Mouse (Mus musculus) left cerebral cortex, adult 8-10 months (tissue): ENCODE measurements around the gene Slc25a17. TPM values are rescaled to one million over a fixed set of nuclear protein-coding genes. Genes with fewer than 3 reads are reported as not detected.
A peak's percentile ranks its signal among the peaks of the same experiment; 100 is the strongest.

ENCODE experiments used
- DNase-seq, 2 experiments: peaks; one replicate each; pipeline ENCODE4 v3.0.0; 2022; ENCODE audit warnings: low spot score in 2 of 2
- total RNA-seq, 4 experiments: library from RNA; stranded (reverse); gene quantifications; 2 replicates each; pipeline ENCODE4 v1.2.4; 2022

The Slc25a17 gene
- total RNA-seq, 4 experiments from 2014 or later: 41.6 to 50.4 (median 43.6) TPM

GRCm38 (mm10) chr15:81355146-81355761 lies 5.4 kb downstream of the Slc25a17 start:
- no peak for DNase-seq

DNA sequence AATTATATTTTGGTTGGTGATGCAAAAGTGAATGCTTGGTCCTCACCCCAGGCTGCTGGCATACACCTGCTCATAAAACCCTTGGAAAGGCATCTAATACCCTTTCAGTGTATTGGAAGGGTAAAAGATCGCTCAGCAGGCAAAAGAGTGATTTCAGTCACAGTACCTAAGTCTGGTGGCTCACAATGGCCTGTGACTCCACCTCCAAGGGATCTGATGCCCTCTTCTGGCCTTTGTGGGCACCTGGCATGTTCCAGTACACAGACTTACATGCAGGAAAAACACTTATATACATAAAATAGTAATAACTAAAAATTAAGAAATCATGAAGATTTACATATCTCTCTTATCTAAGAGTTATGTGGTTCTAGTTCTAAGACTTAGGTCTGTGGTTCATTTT lies 8.0 kb downstream of the Slc25a17 start:
- DNase-seq: no peak

DNA sequence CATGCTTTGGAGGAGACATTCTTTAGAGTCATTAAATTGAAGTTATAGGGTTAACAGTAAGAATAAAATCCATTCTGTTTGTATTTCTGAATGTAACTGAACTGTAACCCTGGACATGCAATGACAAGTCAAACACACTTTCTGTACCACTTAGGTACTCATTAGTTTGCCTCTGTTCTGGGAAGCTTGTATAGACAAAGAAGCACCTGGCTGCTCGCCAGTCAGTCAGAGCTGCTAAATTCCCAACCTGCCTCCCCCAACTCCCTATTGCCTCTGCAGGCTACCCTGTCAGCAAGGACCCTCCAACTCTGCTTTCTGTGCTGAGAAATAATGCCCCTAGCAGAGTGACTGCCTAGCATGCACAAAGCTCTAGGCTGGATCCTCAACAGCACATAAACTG lies 10.2 kb downstream of the Slc25a17 start:
- no peak for DNase-seq

DNA sequence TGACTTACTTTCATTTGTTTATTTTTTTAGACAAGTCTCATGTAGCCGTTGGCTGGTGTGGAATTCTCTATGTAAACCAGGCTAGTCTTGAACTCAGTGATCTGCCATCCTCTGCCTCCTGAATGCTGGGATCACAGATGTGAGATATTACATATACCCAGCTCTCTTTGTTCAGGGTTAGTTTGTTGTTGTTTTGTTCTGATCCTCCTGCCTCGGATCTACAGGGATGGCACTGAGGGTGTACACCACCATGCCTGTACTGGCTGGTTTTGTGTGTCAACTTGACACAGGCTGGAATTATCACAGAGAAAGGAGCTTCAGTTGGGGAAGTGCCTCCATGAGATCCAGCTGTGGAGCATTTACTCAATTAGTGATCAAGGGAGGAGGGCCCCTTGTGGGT lies 12.2 kb downstream of the Slc25a17 start:
- DNase-seq: no peak

- peak in 1 of 2 experiments; percentile 30 for DNase-seq
These were observed 13.1 kb downstream of the Slc25a17 start for GRCm38 (mm10) chr15:81347466-81347865.

DNA sequence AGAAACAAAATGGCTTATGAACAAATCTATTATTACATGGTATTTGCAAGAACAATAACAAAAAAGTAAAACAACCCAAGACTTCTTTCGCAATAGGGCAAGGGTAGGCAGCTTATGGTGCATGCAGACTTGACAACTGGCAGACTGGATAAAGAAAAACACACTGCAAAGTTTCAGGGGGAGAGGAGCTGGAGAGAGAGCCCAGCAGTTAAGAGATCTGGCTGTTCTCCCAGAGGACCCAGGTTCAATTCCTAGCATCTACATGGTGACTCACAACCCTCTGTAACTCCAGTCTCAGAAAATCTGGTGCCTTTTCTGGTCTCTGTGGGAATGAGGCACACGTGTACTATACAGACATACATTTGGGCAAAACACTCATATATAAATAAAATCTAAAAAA lies 19.2 kb downstream of the Slc25a17 start:
- DNase-seq: peak in 1 of 2 experiments; percentile 48

DNA sequence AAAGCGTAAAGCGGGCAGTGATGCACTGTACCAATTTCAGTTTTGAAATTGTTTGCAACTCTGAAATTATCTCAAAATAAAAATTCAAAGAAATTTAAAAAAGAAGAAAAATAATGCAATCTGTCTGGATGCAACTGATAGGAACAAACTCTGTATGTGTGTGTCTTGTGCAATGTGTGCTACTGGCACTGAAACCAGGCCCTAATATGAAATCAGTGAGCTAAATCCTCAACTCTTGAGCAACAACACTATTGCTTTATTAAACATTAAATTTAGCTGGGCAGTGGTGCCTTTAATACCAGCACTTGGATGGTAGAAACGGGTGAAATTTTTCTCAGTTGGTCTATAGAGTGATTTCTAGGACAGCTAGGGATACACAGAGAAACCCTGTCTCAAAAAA lies 21.5 kb downstream of the Slc25a17 start:
- no peak for DNase-seq

- no peak for DNase-seq
These were observed 24.1 kb downstream of the Slc25a17 start for GRCm38 (mm10) chr15:81336466-81336865.

GRCm38 (mm10) chr15:81332517-81332916 lies 28.1 kb downstream of the Slc25a17 start:
- DNase-seq: no peak

GRCm38 (mm10) chr15:81330816-81331433 lies 29.7 kb downstream of the Slc25a17 start:
- no peak for DNase-seq

- DNase-seq: no peak
These were observed 30.8 kb downstream of the Slc25a17 start for GRCm38 (mm10) chr15:81329721-81330369.

DNA sequence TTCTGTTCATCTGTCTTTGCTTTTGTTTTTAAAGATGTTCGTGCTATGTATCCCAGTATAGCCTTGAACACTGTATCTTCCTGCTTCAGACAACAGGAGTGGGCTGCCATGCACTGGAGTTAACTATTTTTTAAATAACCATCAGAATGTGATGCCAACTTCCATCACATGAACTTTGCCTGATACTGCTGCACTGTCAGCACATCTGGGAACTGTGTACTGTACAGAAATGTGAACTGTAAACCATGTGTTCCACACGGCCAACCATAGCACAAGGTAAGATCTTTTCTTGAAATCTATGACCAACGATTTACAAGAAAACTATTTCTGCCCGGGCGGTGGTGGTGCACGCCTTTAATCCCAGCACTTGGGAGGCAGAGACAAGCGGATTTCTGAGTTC lies 33.1 kb downstream of the Slc25a17 start:
- DNase-seq: no peak

GRCm38 (mm10) chr15:81324979-81325378 lies 35.6 kb downstream of the Slc25a17 start:
- no peak for DNase-seq

- peak in 1 of 2 experiments; percentile 45 for DNase-seq
These were observed 40.5 kb downstream of the Slc25a17 start for GRCm38 (mm10) chr15:81320137-81320536.

DNA sequence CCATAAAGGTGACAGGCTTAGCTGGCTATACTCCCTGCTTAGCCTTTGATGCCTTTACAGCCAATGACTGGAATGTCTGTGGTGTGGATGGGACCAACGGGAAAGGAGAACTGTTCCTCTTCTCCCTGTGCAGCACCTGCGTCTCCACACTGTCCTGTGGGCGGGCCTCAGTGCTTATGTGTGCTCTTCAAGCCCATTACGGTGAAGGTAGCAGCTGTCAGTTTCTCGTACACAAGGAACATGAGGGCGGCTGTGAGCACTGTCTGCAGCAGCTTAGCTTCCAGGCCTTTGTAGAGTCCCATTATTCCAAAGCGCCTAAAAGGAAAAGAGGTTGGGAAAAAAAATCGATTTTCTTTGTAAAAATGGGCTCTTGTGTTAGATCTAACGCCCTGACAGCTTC lies 41.1 kb downstream of the Slc25a17 start:
- peak in 1 of 2 experiments; percentile 52 for DNase-seq

DNA sequence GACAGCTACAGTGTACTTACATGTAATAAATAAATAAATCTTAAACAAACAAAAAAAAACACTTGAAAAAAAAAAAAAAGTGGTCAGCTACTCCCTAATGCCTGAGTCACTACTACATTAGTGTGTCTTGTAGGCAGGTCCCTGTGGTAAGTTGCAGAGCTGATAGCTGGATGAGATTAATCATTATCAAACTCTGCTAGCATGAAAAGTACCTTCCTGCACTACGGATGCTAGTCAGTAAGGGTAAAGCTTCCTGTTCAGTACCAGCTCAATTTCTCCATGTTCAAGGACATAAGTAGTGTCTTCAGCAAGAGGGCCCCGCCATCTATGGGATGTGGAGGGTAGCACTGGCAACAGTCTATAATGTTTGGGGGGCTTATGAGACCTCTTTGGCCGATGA lies 46.7 kb downstream of the Slc25a17 start:
- DNase-seq: no peak

GRCm38 (mm10) chr15:81311026-81311425 lies 49.6 kb downstream of the Slc25a17 start:
- DNase-seq: no peak

- DNase-seq: no peak
These were observed 50.3 kb downstream of the Slc25a17 start for GRCm38 (mm10) chr15:81310353-81310752.

GRCm38 (mm10) chr15:81308038-81308437 lies 52.6 kb downstream of the Slc25a17 start:
- no peak for DNase-seq

DNA sequence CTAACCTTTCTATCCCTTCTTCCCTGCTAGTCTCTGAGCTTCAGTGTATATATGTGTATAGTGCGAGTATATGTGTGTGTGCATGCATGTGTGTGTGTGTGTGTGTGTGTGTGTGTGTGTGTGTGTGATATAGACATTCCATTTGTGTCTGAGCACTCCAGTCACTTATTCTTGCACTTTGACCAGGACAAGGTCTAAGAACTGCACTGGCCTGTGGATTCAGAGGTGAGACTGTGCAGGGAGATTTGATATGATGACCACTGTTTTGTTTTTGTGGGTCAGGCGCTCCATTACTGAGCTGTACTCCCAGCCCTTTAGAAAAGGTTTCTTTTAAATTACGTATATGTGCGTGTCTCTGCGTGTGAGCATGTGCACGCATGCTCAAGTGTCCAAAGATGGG lies 54.1 kb downstream of the Slc25a17 start:
- no peak for DNase-seq

DNA sequence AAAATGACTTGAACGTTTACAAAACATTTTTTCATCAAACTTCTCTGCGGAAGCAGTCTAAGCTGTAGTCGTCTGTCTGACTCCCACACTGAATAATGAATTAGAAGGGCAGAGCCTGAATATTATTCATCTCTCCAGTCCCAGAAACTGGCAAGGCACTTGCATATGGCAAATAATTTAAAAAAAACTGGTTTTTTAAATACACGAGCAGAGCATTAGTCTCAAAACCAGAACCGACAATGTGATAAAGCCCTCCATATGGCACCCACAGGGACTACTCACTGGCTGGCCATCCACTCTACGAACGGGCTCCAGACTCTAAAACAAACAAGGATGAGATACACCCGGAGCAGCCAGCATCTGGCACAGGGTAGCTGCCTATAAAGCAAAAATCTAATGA lies 55.6 kb downstream of the Slc25a17 start:
- DNase-seq: no peak

GRCm38 (mm10) chr15:81304006-81304405 lies 56.6 kb downstream of the Slc25a17 start:
- DNase-seq: no peak
